Mouse (Mus musculus) mammary gland, adult 2 months (tissue): Measurements from ENCODE around the gene Trmt11. TPM values are rescaled to one million over a fixed set of nuclear protein-coding genes. Genes with fewer than 3 reads are reported as not detected.

ENCODE experiments used
- polyA plus RNA-seq: library from polyadenylated mRNA; depleted of rRNA; stranded (reverse); fragments of >200 nt; gene quantifications from 2 replicates; pipeline ENCODE4 v1.2.3, GENCODE M21; 2012; ENCODE audit warnings: low replicate concordance; rRNA removed

The Trmt11 gene
- 0.29 and 1.2 TPM in 2 replicates for polyA plus RNA-seq

GRCm38 (mm10) chr10:30600542-30600966, at the start of gene Trmt11:
TSS of gene Trmt11 (minus strand) at chr10:30600749.

GRCm38 (mm10) chr10:30629513-30629912, 29.0 kb upstream of the Trmt11 start, which contains the start of gene Hint3:
TSS of gene Hint3 (minus strand) at chr10:30629632.

Other genes with a start within 250 kb of the Trmt11 start
- 7.7 and 19.0 TPM in 2 replicates for gene Hint3, start 28.9 kb upstream of the Trmt11 start, polyA plus RNA-seq
- gene Ncoa7, start 202.6 kb upstream of the Trmt11 start, polyA plus RNA-seq, result 3.0 and 5.3 TPM in 2 replicates
- 3.5 and 3.8 TPM in 2 replicates for gene Hey2, start 242.1 kb upstream of the Trmt11 start, polyA plus RNA-seq